Comparison of ENCODE assay signal across 19 mouse cellular contexts in the genomic region with DNA sequence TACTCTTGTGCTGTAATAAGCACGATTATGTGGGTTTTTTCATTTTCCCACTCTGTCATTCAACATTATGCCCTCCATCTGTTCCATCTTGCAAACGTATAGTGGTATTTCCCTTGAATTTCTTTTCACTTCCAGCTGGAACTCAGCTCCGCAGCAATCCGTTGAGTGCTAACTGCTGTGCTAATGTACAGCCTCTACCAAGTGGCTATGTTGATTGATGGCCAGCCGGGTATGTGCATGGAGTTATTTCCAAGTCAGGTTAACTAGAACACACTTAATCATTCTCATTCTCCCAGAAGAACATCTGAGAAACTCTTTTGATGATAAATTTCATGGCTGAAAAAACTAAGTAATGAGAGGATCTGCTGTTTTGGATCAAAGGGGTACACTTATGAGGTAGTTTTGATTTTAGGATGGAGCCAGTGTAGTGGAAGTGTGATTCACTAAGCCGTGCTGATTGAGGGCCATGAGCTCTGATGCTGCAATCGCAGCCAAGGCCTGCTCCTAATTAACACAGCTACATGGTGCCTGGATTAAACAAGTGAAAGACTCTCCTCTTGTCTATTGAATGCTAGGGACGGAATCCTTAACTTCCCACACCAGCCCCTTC.
DNase-seq lines count a peak whose midpoint lies in the region; ATAC-seq lines count a peak whose summit lies in the region.
"Had no signal": no experiment of that assay in that cellular context is flagged by ENCODE, and none has a peak within 500 bp of the region (broad histone marks: within the 10 kb centered on the region; RNA-seq: fewer than 3 reads in every experiment).

No protein-coding gene starts in this region.

- DNase-seq in embryo, embryonic 10 days (ENCODE audit: low spot score): peak; percentile 33
- DNase-seq in forebrain, embryonic 14.5 days (ENCODE audit: low spot score): peak; percentile 86
- DNase-seq in mesoderm, embryonic 11.5 days (ENCODE audit: low read depth, low spot score): peak; percentile 23
- no peak for DNase-seq in adrenal gland, adult 2 months
- DNase-seq in adipocyte (ENCODE audit: low spot score): no peak
- DNase-seq: B cell, adult 2 months; heart, postnatal 36 days; liver; liver, postnatal 0 days; right cerebral cortex, postnatal 14 days; thymus, postnatal 14 days had no signal

- peaks cover 5% of the 10 kb centered on the region; the same call in 1 of the 2 replicates for H3K4me1 ChIP-seq in midbrain, embryonic 12.5 days
- no peaks in the 10 kb centered on the region for H3K4me1 ChIP-seq in midbrain, embryonic 16.5 days (ENCODE audit: control insufficient read depth, insufficient read depth, low read length)
- 0 out of 2 replicates have a peak, but pooled peaks cover 5% of the 10 kb centered on the region for H3K4me1 ChIP-seq in forebrain, embryonic 14.5 days (ENCODE audit: control insufficient read depth, insufficient read depth, low read length)
- no peaks in the 10 kb centered on the region for H3K4me1 ChIP-seq in intestine, embryonic 15.5 days (replicated peaks)

- H3K9me3 ChIP-seq in midbrain, embryonic 12.5 days: no peaks in the 10 kb centered on the region
- no peaks in the 10 kb centered on the region for H3K9me3 ChIP-seq in midbrain, embryonic 16.5 days (replicated peaks; ENCODE audit: control insufficient read depth, low read length, poor library complexity, severe bottlenecking)
- H3K9me3 ChIP-seq in forebrain, embryonic 14.5 days (replicated peaks; ENCODE audit: control insufficient read depth, low read length): no peaks in the 10 kb centered on the region
- no peaks in the 10 kb centered on the region for H3K9me3 ChIP-seq in intestine, embryonic 15.5 days

- ATAC-seq in midbrain, embryonic 12.5 days (ENCODE audit: low FRiP score, low read depth): peak; percentile 62
- ATAC-seq in midbrain, embryonic 16.5 days: no peak
- peak; percentile 95 for ATAC-seq in forebrain, embryonic 14.5 days
- ATAC-seq in intestine, embryonic 15.5 days: no peak
- ATAC-seq: activated CD4-positive, CD25-positive, alpha-beta regulatory T cell, adult 4 months; inflammation-experienced regulatory T-cells, adult 6 months; liver, postnatal 0 days had no signal

- no peak overlapping the region for H3K4me3 ChIP-seq in midbrain, embryonic 12.5 days
- no peak overlapping the region for H3K4me3 ChIP-seq in midbrain, embryonic 16.5 days (ENCODE audit: low read depth, low read length)
- no peak overlapping the region for H3K4me3 ChIP-seq in forebrain, embryonic 14.5 days (ENCODE audit: low read depth, low read length)
- H3K4me3 ChIP-seq in intestine, embryonic 15.5 days (replicated peaks): no peak overlapping the region

- H3K36me3 ChIP-seq in midbrain, embryonic 12.5 days: no peaks in the 10 kb centered on the region
- no peaks in the 10 kb centered on the region for H3K36me3 ChIP-seq in midbrain, embryonic 16.5 days (ENCODE audit: control insufficient read depth, insufficient read depth, low read length)
- H3K36me3 ChIP-seq in forebrain, embryonic 14.5 days (ENCODE audit: control insufficient read depth, insufficient read depth, low read length): no peaks in the 10 kb centered on the region
- H3K36me3 ChIP-seq in intestine, embryonic 15.5 days: no peaks in the 10 kb centered on the region

- H3K9ac ChIP-seq in midbrain, embryonic 12.5 days (replicated peaks): no peak overlapping the region
- H3K9ac ChIP-seq in midbrain, embryonic 16.5 days (ENCODE audit: low read depth, low read length): no peak overlapping the region
- no peak overlapping the region for H3K9ac ChIP-seq in forebrain, embryonic 14.5 days (ENCODE audit: low read length)
- H3K9ac ChIP-seq in intestine, embryonic 15.5 days: no peak overlapping the region
- H3K9ac ChIP-seq: liver, postnatal 0 days had no signal

- no peak overlapping the region for H3K4me2 ChIP-seq in midbrain, embryonic 12.5 days (replicated peaks)
- no peak overlapping the region for H3K4me2 ChIP-seq in midbrain, embryonic 16.5 days (ENCODE audit: low read length)
- H3K4me2 ChIP-seq in forebrain, embryonic 14.5 days (ENCODE audit: low read length): no peak overlapping the region
- no peak overlapping the region for H3K4me2 ChIP-seq in intestine, embryonic 15.5 days (replicated peaks)
- H3K4me2 ChIP-seq: heart, embryonic 11.5 days had no signal

- H3K27me3 ChIP-seq in midbrain, embryonic 12.5 days: no peaks in the 10 kb centered on the region
- no peaks in the 10 kb centered on the region for H3K27me3 ChIP-seq in midbrain, embryonic 16.5 days (ENCODE audit: control insufficient read depth, insufficient read depth, low read depth, low read length)
- no peaks in the 10 kb centered on the region for H3K27me3 ChIP-seq in forebrain, embryonic 14.5 days (replicated peaks; ENCODE audit: control insufficient read depth, insufficient read depth, low read length)
- no peaks in the 10 kb centered on the region for H3K27me3 ChIP-seq in intestine, embryonic 15.5 days (replicated peaks)
- H3K27me3 ChIP-seq: Patski had no signal

- H3K27ac ChIP-seq in midbrain, embryonic 12.5 days (replicated peaks): no peak overlapping the region
- no peak overlapping the region for H3K27ac ChIP-seq in midbrain, embryonic 16.5 days (ENCODE audit: low read length)
- peak overlapping the region; percentile 16; the same call in 1 of the 2 replicates for H3K27ac ChIP-seq in forebrain, embryonic 14.5 days (ENCODE audit: low read depth, low read length)
- no peak overlapping the region for H3K27ac ChIP-seq in intestine, embryonic 15.5 days
- H3K27ac ChIP-seq: stomach, postnatal 0 days had no signal

- 62% methylated on average over 8 of the region's 8 CpGs for WGBS in midbrain, embryonic 12.5 days
- 55% methylated on average over 8 of the region's 8 CpGs for WGBS in midbrain, embryonic 16.5 days
- WGBS in forebrain, embryonic 14.5 days: 17% methylated on average over 8 of the region's 8 CpGs
- WGBS in intestine, embryonic 15.5 days: 76% methylated on average over 8 of the region's 8 CpGs

Comparison
In these comparisons a context has a peak if more than half of its experiments do, and no peak if none do; other contexts are left out.
1. ATAC-seq: peak in midbrain, embryonic 12.5 days (single experiment) and forebrain, embryonic 14.5 days (single experiment); none in midbrain, embryonic 16.5 days (single experiment) and intestine, embryonic 15.5 days (single experiment).
2. DNase-seq: peak in embryo, embryonic 10 days (single experiment), forebrain, embryonic 14.5 days (single experiment) and mesoderm, embryonic 11.5 days (single experiment); none in adrenal gland, adult 2 months (single experiment) and adipocyte (single experiment).